Mouse (Mus musculus) lung, postnatal 0 days (tissue): ENCODE data around the gene Alox12. TPM values are rescaled to one million over a fixed set of nuclear protein-coding genes. Genes with fewer than 3 reads are reported as not detected.

ENCODE experiments used
- ATAC-seq: fragments of 200-750 bp; cut with Nextera tagmentation; 2 replicates; pipeline ENCODE4 v1.8.0; 2017; ENCODE audit warnings: moderate library complexity
- DNase-seq: peaks from one replicate; pipeline ENCODE4 v3.0.0-alpha.2; 2016; ENCODE audit warnings: low spot score
- H3K27ac ChIP-seq: fragments of 300-500 bp; sonication (generic); 2 replicates; pipeline ENCODE4 v1.5.1; 2014; ENCODE audit warnings: antibody characterized with exemption, mild to moderate bottlenecking, low read length, mixed read lengths
- H3K27me3 ChIP-seq: fragments of 300-500 bp; sonication (generic); replicated peaks from 2 replicates; pipeline ENCODE4 v1.6.1; 2014; ENCODE audit warnings: low read length, mixed read lengths; ENCODE audit not compliant: insufficient read depth
- H3K36me3 ChIP-seq: fragments of 300-500 bp; sonication (generic); 2 replicates; pipeline ENCODE4 v1.6.1; 2014; ENCODE audit warnings: low read length, mixed read lengths; ENCODE audit not compliant: insufficient read depth
- H3K4me1 ChIP-seq: fragments of 300-500 bp; sonication (generic); 2 replicates; pipeline ENCODE4 v1.6.1; 2014; ENCODE audit warnings: antibody characterized with exemption, low read depth, low read length, mixed read lengths; ENCODE audit not compliant: insufficient read depth
- H3K4me2 ChIP-seq: fragments of 300-500 bp; sonication (generic); replicated peaks from 2 replicates; pipeline ENCODE4 v1.6.1; 2014; ENCODE audit warnings: low read depth, mild to moderate bottlenecking, low read length, moderate library complexity, mixed read lengths
- H3K4me3 ChIP-seq: fragments of 300-500 bp; sonication (generic); 2 replicates; pipeline ENCODE4 v1.5.1; 2014; ENCODE audit warnings: low read depth, low read length
- H3K9ac ChIP-seq: fragments of 300-500 bp; sonication (generic); replicated peaks from 2 replicates; pipeline ENCODE4 v1.6.1; 2014; ENCODE audit warnings: low read depth, mild to moderate bottlenecking
- H3K9me3 ChIP-seq: fragments of 300-500 bp; sonication (generic); 2 replicates; pipeline ENCODE4 v1.6.1; 2016; ENCODE audit warnings: low read length, mixed read lengths
- CTCF ChIP-seq: IDR thresholded peaks from 2 replicates; pipeline ENCODE4 v1.5.1; 2016; ENCODE audit warnings: antibody characterized with exemption, mild to moderate bottlenecking
- EP300 ChIP-seq: IDR thresholded peaks from 2 replicates; pipeline ENCODE4 v1.6.1; 2016; ENCODE audit warnings: antibody characterized with exemption, mild to moderate bottlenecking, control low read depth
- WGBS: fragments of 180-500 bp; shearing (Covaris S2); extraction: QIAGEN DNeasy Blood & Tissue Kit; methylation state at CpG from one replicate; pipeline ENCODE4 v1.1.7; 2014; 5-methylcytosine and 5-hydroxymethylcytosine counted together
- polyA plus RNA-seq: library from polyadenylated mRNA; unstranded; fragments of >200 nt; fragmentation: Nextera tagmentation; extraction: Ambion mirVana; gene quantifications from 2 replicates; pipeline ENCODE4 v1.2.1, GENCODE M21; 2015

Alox12 gene
- polyA plus RNA-seq, 1 experiment from 2014 or later, result 5.8 TPM

- no peak for ATAC-seq
- H3K27me3 ChIP-seq, result peaks cover 21% of the 10 kb centered on the region
- H3K36me3 ChIP-seq, result no peaks in the 10 kb centered on the region
- H3K27ac ChIP-seq, result no peak overlapping the region
- 71% methylated on average over 2 of the region's 2 CpGs for WGBS
- H3K4me1 ChIP-seq, result peaks cover 13% of the 10 kb centered on the region; the same call in 1 of the 2 replicates
- no peak overlapping the region for H3K4me2 ChIP-seq
- no peak for TF ChIP-seq EP300
- TF ChIP-seq CTCF, result no peak
- H3K9me3 ChIP-seq, result no peaks in the 10 kb centered on the region
- no peak overlapping the region for H3K9ac ChIP-seq
- H3K4me3 ChIP-seq, result no peak overlapping the region
- peak; percentile 29 for DNase-seq
Measured at GRCm38 (mm10) chr11:70210681-70211080, 44.5 kb downstream of the Alox12 start.

DNA sequence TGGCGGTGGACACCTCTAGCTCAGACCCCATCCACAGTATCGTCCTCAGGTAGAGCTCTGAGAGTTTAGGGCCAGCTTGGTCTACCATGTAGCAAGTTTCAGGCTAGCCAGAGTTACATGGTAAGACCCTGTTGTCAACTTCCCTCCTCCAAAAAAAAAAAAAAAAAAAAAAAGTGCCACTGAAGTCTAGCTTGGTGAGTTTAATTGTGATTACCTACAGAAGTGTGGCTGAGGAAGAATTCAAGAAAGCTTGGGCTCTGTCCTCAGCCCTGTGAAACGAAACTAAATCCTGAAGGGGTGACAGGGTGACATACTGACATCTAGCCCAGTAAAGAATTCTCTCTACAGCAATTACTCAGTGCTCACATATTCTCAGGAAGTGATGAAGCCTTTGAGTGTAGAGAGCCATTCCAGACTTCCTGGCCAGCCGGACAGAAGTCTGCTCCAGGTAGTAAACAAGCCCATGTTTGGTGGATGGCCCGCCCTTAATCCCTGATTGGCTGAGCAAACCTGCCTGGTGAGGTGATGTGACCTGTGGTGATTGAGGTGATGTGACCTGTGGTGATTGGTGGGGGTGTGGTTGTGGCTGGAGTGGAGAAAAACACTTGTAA is 46.3 kb downstream of the Alox12 start:
- ATAC-seq, result peak; percentile 15; the same call in 1 of the 2 replicates
- no peaks in the 10 kb centered on the region for H3K9me3 ChIP-seq
- no peak for DNase-seq
- H3K9ac ChIP-seq, result no peak overlapping the region
- WGBS, result 58% methylated on average over 5 of the region's 5 CpGs
- peaks cover 3% of the 10 kb centered on the region; the same call in 1 of the 2 replicates for H3K4me1 ChIP-seq
- H3K36me3 ChIP-seq, result no peaks in the 10 kb centered on the region
- H3K27ac ChIP-seq, result no peak overlapping the region
- no peak overlapping the region for H3K4me2 ChIP-seq
- peaks cover 4% of the 10 kb centered on the region; the same call in 1 of the 2 replicates for H3K27me3 ChIP-seq
- TF ChIP-seq CTCF (no peak), EP300 (0 out of 2 replicates have a peak, but pooled peaks have one; percentile 6)
- H3K4me3 ChIP-seq, result no peak overlapping the region

DNA sequence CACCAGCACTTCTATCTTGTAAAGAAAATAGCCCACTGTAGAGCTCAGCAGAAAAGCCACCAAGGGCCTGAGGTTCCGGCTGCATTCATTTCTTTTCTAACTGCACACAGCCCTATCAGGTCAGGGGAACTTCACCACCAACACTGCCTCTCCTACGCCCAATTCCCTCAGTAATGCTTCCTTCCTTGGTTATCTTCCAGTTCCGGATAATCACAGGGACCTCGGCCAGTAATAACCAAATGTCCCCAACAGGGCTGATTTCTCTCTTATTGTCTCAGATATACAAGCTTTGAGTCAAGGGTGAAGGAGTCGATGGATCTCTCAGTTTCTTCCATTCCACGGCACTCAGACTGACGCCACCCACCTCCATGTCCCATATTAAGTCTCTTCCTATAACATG is 47.9 kb downstream of the Alox12 start:
- 68% methylated on average over 7 of the region's 7 CpGs for WGBS
- Histone ChIP-seq H3K4me2 (no peak overlapping the region), H3K27me3 (no peaks in the 10 kb centered on the region), H3K27ac (no peak overlapping the region), H3K9me3 (no peaks in the 10 kb centered on the region), H3K36me3 (no peaks in the 10 kb centered on the region), H3K4me3 (no peak overlapping the region), H3K9ac (no peak overlapping the region), H3K4me1 (no peaks in the 10 kb centered on the region)
- ATAC-seq, result no peak
- no peak for TF ChIP-seq EP300
- no peak for TF ChIP-seq CTCF
- DNase-seq, result no peak

DNA sequence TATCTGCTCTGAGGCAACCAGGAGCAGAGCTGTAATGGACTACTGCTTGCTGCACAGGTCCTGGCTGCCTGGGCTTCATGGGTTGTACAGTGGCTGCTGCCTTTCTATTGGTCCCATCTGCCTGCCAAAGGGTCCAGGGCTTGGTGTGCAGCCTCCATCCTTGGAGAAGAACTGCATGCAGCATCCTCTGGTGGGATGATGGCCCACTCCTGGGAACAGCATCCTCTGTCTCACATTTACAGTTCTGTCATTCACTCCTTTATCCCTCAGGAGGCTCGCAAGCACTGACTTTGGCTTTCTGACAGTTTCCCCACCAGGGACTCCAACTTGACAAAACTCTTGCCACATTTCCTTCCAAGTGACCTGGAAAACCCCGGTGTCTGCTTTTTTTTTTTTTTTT is 48.4 kb downstream of the Alox12 start:
- 75% methylated on average over 2 of the region's 2 CpGs for WGBS
- Histone ChIP-seq H3K4me2 (no peak overlapping the region), H3K27me3 (no peaks in the 10 kb centered on the region), H3K4me1 (no peaks in the 10 kb centered on the region), H3K36me3 (no peaks in the 10 kb centered on the region), H3K4me3 (no peak overlapping the region), H3K9me3 (no peaks in the 10 kb centered on the region), H3K9ac (no peak overlapping the region), H3K27ac (no peak overlapping the region)
- DNase-seq (no peak), ATAC-seq (no peak)
- TF ChIP-seq EP300, result no peak
- TF ChIP-seq CTCF, result no peak

DNA sequence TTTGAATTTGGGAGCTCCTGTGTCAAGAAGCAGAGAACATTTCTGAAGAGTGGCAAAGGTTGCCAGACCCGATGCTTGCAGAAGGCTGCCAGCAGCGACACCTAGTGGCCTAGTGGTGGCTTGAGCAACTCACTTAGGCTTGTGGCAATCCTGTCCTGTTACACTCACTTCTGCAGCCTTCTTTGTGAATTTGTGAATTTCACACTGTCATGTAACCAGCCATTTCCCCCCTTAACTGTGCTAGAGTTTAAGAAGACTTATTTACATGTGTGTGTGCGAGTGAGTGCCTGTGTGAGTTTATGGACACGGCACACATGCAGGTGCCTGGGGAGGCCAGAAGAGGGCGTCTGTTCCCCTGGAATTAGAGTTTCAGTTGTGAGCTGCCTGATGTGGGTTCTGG is 53.5 kb downstream of the Alox12 start:
- no peak overlapping the region for H3K27ac ChIP-seq
- DNase-seq (peak; percentile 89), ATAC-seq (peak; percentile 60)
- H3K4me1 ChIP-seq, result no peaks in the 10 kb centered on the region
- no peak overlapping the region for H3K4me3 ChIP-seq
- TF ChIP-seq EP300 (no peak), CTCF (peak; percentile 92)
- WGBS, result 38% methylated on average over 5 of the region's 5 CpGs
- no peaks in the 10 kb centered on the region for H3K36me3 ChIP-seq
- no peaks in the 10 kb centered on the region for H3K9me3 ChIP-seq
- no peak overlapping the region for H3K4me2 ChIP-seq
- H3K27me3 ChIP-seq, result no peaks in the 10 kb centered on the region
- no peak overlapping the region for H3K9ac ChIP-seq

- Histone ChIP-seq H3K4me1 (no peaks in the 10 kb centered on the region), H3K4me3 (no peak overlapping the region), H3K9me3 (no peaks in the 10 kb centered on the region), H3K9ac (no peak overlapping the region), H3K4me2 (no peak overlapping the region), H3K27me3 (no peaks in the 10 kb centered on the region), H3K27ac (0 out of 2 replicates have a peak overlapping the region, but pooled peaks have one; percentile 9), H3K36me3 (no peaks in the 10 kb centered on the region)
- DNase-seq (peak; percentile 43), ATAC-seq (peak; percentile 76)
- TF ChIP-seq CTCF (no peak), EP300 (no peak)
- WGBS, result 68% methylated on average over 5 of the region's 5 CpGs
Measured at GRCm38 (mm10) chr11:70200036-70200608, 55.0 kb downstream of the Alox12 start.
